7 mouse cellular contexts compared by ENCODE assay signal in the genomic region with DNA sequence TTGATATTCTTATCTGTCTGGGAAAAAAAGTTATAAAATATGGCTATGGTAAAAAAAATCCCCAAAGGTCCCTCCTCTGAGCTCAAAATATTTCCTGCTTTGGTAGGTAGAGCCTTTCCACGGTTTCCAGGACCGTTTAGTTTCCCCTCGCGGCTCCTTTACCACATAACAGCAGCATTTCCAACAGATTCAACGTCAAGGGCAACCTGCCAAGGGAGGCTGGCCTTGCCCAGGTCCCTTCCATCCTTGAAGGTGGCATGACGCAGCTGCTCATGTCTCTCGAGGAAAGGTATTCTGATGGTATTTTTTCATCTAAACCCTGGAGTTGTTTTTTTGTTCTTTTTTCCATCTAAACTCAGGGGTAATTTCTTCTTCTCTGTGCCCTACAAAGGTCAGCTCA.
DNase-seq lines count a peak whose midpoint lies in the region; ATAC-seq lines count a peak whose summit lies in the region.

No protein-coding gene starts in this region.

- H3K27ac ChIP-seq in heart, embryonic 12.5 days (ENCODE audit: poor library complexity, severe bottlenecking): peak overlapping the region; percentile 88
- H3K27ac ChIP-seq in midbrain, embryonic 10.5 days (replicated peaks): peak overlapping the region; percentile 75

- peaks cover 7% of the 10 kb centered on the region; the same call in 1 of the 2 replicates for H3K9me3 ChIP-seq in heart, embryonic 12.5 days (replicated peaks)
- peaks cover 3% of the 10 kb centered on the region; the same call in 1 of the 2 replicates for H3K9me3 ChIP-seq in midbrain, embryonic 10.5 days (replicated peaks)

- H3K4me2 ChIP-seq in heart, embryonic 12.5 days: peak overlapping the region; percentile 67

- 39% methylated on average over 7 of the region's 7 CpGs for WGBS in heart, embryonic 12.5 days
- 66% methylated on average over 7 of the region's 7 CpGs for WGBS in midbrain, embryonic 10.5 days

- DNase-seq in NIH3T3 (ENCODE audit: low read depth): peak; percentile 56
- peak; percentile 77 for DNase-seq in adrenal gland, adult 2 months
- peak; percentile 74 for DNase-seq in kidney, postnatal 10 days
- no peak for DNase-seq in midbrain, embryonic 10.5 days (ENCODE audit: low spot score)
- peak; percentile 39 for DNase-seq in urinary bladder, postnatal 25 days (ENCODE audit: low spot score)
- no peak for DNase-seq in spleen, postnatal 14 days (ENCODE audit: low spot score in 2 of 2)

- H3K9ac ChIP-seq in heart, embryonic 12.5 days: peak overlapping the region; percentile 43; the same call in 1 of the 2 replicates

- H3K4me1 ChIP-seq in heart, embryonic 12.5 days (replicated peaks): peaks cover 22% of the 10 kb centered on the region
- H3K4me1 ChIP-seq in midbrain, embryonic 10.5 days: peaks cover 23% of the 10 kb centered on the region

- no peaks in the 10 kb centered on the region for H3K27me3 ChIP-seq in heart, embryonic 12.5 days (replicated peaks)
- no peaks in the 10 kb centered on the region; the same call in none of the 2 replicates for H3K27me3 ChIP-seq in midbrain, embryonic 10.5 days (ENCODE audit: low read depth, poor library complexity, severe bottlenecking)

- H3K36me3 ChIP-seq in heart, embryonic 12.5 days: no peaks in the 10 kb centered on the region
- H3K36me3 ChIP-seq in midbrain, embryonic 10.5 days: no peaks in the 10 kb centered on the region

- peak overlapping the region; percentile 46 for H3K4me3 ChIP-seq in heart, embryonic 12.5 days
- H3K4me3 ChIP-seq in midbrain, embryonic 10.5 days: peak overlapping the region; percentile 44; the same call in 1 of the 2 replicates

- no peak for ATAC-seq in heart, embryonic 12.5 days (ENCODE audit: insufficient number of reproducible peaks, low FRiP score)

Comparison
In these comparisons a context has a peak if more than half of its experiments do, and no peak if none do; other contexts are left out.
1. DNase-seq: peak in NIH3T3 (single experiment), adrenal gland, adult 2 months (single experiment), kidney, postnatal 10 days (single experiment) and urinary bladder, postnatal 25 days (single experiment); none in midbrain, embryonic 10.5 days (single experiment) and spleen, postnatal 14 days (0 of 2).